Mouse (Mus musculus): ENCODE measurements around the gene Cep112.

Cep112 gene

GRCm38 (mm10) chr11:108655574-108655973, 230.6 kb downstream of the Cep112 start:
- Histone ChIP-seq H3K36me3 (ENCODE audit: insufficient read depth, low read length) (no peaks in the 10 kb centered on the region), H3K9me3 (ENCODE audit: low read length) (peaks cover 10% of the 10 kb centered on the region), H3K4me1 (replicated peaks; ENCODE audit: low read depth, low read length) (no peaks in the 10 kb centered on the region; the same call in 1 of the 2 replicates), H3K27me3 (ENCODE audit: insufficient read depth, low read length) (no peaks in the 10 kb centered on the region), H3K4me3 (replicated peaks; ENCODE audit: low read length) (no peak overlapping the region)
- no peak for TF ChIP-seq NANOG (IDR thresholded peaks at IDR 0.05; ENCODE audit: borderline replicate concordance, low read length)

DNA sequence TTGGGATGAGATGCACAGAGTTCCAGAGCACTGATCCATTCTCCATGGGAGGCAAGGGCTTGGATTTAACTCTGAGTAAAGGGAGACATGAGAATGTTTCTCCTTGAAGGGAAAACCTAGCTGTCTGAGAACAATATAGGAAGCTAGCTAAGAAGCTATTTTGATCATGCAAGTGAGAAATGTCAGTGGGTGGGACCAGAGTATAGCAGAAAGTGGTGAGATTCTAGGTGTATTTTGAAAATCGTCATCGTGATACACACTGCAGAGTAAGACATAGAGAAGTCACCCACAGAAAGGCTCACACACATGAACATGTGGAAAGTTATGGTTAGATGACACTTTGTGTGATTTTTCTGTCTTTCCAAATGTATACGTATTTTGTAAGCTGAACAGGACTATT, 257.0 kb downstream of the Cep112 start:
- Histone ChIP-seq H3K27me3 (ENCODE audit: insufficient read depth, low read length) (no peaks in the 10 kb centered on the region), H3K9me3 (ENCODE audit: low read length) (no peaks in the 10 kb centered on the region), H3K4me1 (replicated peaks; ENCODE audit: low read depth, low read length) (no peaks in the 10 kb centered on the region), H3K4me3 (replicated peaks; ENCODE audit: low read length) (no peak overlapping the region), H3K36me3 (ENCODE audit: insufficient read depth, low read length) (no peaks in the 10 kb centered on the region)
- TF ChIP-seq POU5F1 (IDR thresholded peaks at IDR 0.05; ENCODE audit: borderline replicate concordance, low read length) (no peak), CTCF (conservative IDR thresholded peaks at IDR 0.05; ENCODE audit: low read length) (no peak), NANOG (IDR thresholded peaks at IDR 0.05; ENCODE audit: borderline replicate concordance, low read length) (no peak)

DNA sequence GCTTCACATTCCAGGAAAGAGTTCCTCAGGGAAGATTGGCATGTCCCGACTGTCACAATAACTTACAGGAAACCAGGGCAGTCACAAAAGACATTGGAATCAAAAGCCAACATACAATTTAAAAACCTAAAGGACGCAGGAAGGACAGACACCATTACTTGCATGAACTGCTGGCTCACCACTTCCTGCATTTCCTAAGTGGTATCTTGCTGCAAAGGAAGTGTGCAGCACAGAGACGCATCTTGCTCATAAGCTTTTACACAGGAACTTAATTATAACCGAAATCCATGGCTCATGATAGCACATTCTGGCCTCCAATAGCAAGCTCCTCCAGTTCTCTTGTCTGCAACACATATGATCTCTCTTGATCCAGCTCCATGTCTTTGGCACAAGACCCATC, 271.6 kb downstream of the Cep112 start:
- no peak overlapping the region for H3K4me3 ChIP-seq (replicated peaks; ENCODE audit: low read length)
- no peak for TF ChIP-seq CTCF (conservative IDR thresholded peaks at IDR 0.05; ENCODE audit: low read length)
- no peak for TF ChIP-seq NANOG (IDR thresholded peaks at IDR 0.05; ENCODE audit: borderline replicate concordance, low read length)
- no peak for TF ChIP-seq POU5F1 (IDR thresholded peaks at IDR 0.05; ENCODE audit: borderline replicate concordance, low read length)
- H3K27me3 ChIP-seq (ENCODE audit: insufficient read depth, low read length): no peaks in the 10 kb centered on the region
- peaks cover 19% of the 10 kb centered on the region for H3K9me3 ChIP-seq (ENCODE audit: low read length)
- H3K36me3 ChIP-seq (ENCODE audit: insufficient read depth, low read length): no peaks in the 10 kb centered on the region
- H3K4me1 ChIP-seq (replicated peaks; ENCODE audit: low read depth, low read length): no peaks in the 10 kb centered on the region

GRCm38 (mm10) chr11:108752301-108752700, 327.3 kb downstream of the Cep112 start:
- no peaks in the 10 kb centered on the region for H3K4me1 ChIP-seq (replicated peaks; ENCODE audit: low read depth, low read length)
- H3K4me3 ChIP-seq (replicated peaks; ENCODE audit: low read length): no peak overlapping the region
- H3K9me3 ChIP-seq (ENCODE audit: low read length): peaks cover 6% of the 10 kb centered on the region
- H3K36me3 ChIP-seq (ENCODE audit: insufficient read depth, low read length): no peaks in the 10 kb centered on the region
- no peaks in the 10 kb centered on the region for H3K27me3 ChIP-seq (ENCODE audit: insufficient read depth, low read length)
- TF ChIP-seq CTCF (conservative IDR thresholded peaks at IDR 0.05; ENCODE audit: low read length) (no peak), POU5F1 (IDR thresholded peaks at IDR 0.05; ENCODE audit: borderline replicate concordance, low read length) (no peak), NANOG (IDR thresholded peaks at IDR 0.05; ENCODE audit: borderline replicate concordance, low read length) (no peak)

GRCm38 (mm10) chr11:108752765-108753164, 327.8 kb downstream of the Cep112 start:
- Histone ChIP-seq H3K36me3 (ENCODE audit: insufficient read depth, low read length) (no peaks in the 10 kb centered on the region), H3K27me3 (ENCODE audit: insufficient read depth, low read length) (no peaks in the 10 kb centered on the region), H3K4me1 (replicated peaks; ENCODE audit: low read depth, low read length) (no peaks in the 10 kb centered on the region), H3K4me3 (replicated peaks; ENCODE audit: low read length) (no peak overlapping the region), H3K9me3 (ENCODE audit: low read length) (peaks cover 6% of the 10 kb centered on the region)
- TF ChIP-seq CTCF (conservative IDR thresholded peaks at IDR 0.05; ENCODE audit: low read length): no peak
- TF ChIP-seq NANOG (IDR thresholded peaks at IDR 0.05; ENCODE audit: borderline replicate concordance, low read length): no peak
- TF ChIP-seq POU5F1 (IDR thresholded peaks at IDR 0.05; ENCODE audit: borderline replicate concordance, low read length): no peak

GRCm38 (mm10) chr11:108753361-108754240, 328.6 kb downstream of the Cep112 start:
- peaks cover 6% of the 10 kb centered on the region for H3K9me3 ChIP-seq (ENCODE audit: low read length)
- H3K27me3 ChIP-seq (ENCODE audit: insufficient read depth, low read length): no peaks in the 10 kb centered on the region
- H3K36me3 ChIP-seq (ENCODE audit: insufficient read depth, low read length): no peaks in the 10 kb centered on the region
- H3K4me1 ChIP-seq (replicated peaks; ENCODE audit: low read depth, low read length): no peaks in the 10 kb centered on the region
- no peak overlapping the region for H3K4me3 ChIP-seq (replicated peaks; ENCODE audit: low read length)
- TF ChIP-seq CTCF (conservative IDR thresholded peaks at IDR 0.05; ENCODE audit: low read length): no peak
- TF ChIP-seq POU5F1 (IDR thresholded peaks at IDR 0.05; ENCODE audit: borderline replicate concordance, low read length): no peak
- TF ChIP-seq NANOG (IDR thresholded peaks at IDR 0.05; ENCODE audit: borderline replicate concordance, low read length): no peak

DNA sequence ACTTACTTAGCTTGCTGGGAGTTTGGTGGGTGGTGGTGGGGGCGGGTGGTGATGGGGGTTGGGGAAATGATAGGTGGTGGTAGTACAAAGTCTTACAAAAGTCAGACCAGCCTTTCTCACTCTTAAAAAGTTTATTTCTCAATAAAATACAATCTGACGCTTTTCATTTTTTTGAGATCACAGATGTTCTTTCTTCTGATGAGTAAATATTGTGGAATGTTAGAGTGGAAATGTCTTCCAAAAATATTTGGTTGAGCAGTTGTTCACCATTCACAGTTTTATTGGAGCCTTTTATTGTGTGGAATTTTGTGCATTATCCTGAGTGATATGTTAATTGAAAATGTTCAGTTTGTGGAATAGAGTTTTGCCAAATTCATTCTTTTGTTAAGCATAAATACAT, 332.2 kb downstream of the Cep112 start:
- no peak overlapping the region for H3K4me3 ChIP-seq (replicated peaks; ENCODE audit: low read length)
- no peak for TF ChIP-seq POU5F1 (IDR thresholded peaks at IDR 0.05; ENCODE audit: borderline replicate concordance, low read length)
- no peak for TF ChIP-seq CTCF (conservative IDR thresholded peaks at IDR 0.05; ENCODE audit: low read length)
- no peak for TF ChIP-seq NANOG (IDR thresholded peaks at IDR 0.05; ENCODE audit: borderline replicate concordance, low read length)
- no peaks in the 10 kb centered on the region for H3K36me3 ChIP-seq (ENCODE audit: insufficient read depth, low read length)
- H3K4me1 ChIP-seq (replicated peaks; ENCODE audit: low read depth, low read length): no peaks in the 10 kb centered on the region
- H3K9me3 ChIP-seq (ENCODE audit: low read length): peaks cover 21% of the 10 kb centered on the region
- H3K27me3 ChIP-seq (ENCODE audit: insufficient read depth, low read length): no peaks in the 10 kb centered on the region

GRCm38 (mm10) chr11:108757626-108758430, 332.8 kb downstream of the Cep112 start:
- TF ChIP-seq CTCF (conservative IDR thresholded peaks at IDR 0.05; ENCODE audit: low read length) (no peak), NANOG (IDR thresholded peaks at IDR 0.05; ENCODE audit: borderline replicate concordance, low read length) (no peak), POU5F1 (IDR thresholded peaks at IDR 0.05; ENCODE audit: borderline replicate concordance, low read length) (no peak)
- Histone ChIP-seq H3K4me1 (replicated peaks; ENCODE audit: low read depth, low read length) (no peaks in the 10 kb centered on the region), H3K9me3 (ENCODE audit: low read length) (peaks cover 18% of the 10 kb centered on the region), H3K36me3 (ENCODE audit: insufficient read depth, low read length) (no peaks in the 10 kb centered on the region), H3K27me3 (ENCODE audit: insufficient read depth, low read length) (no peaks in the 10 kb centered on the region), H3K4me3 (replicated peaks; ENCODE audit: low read length) (no peak overlapping the region)

Data from E14TG2a.4 (cell line).